Mouse (Mus musculus): ENCODE measurements around the gene Pak1. TPM values are rescaled to one million over a fixed set of nuclear protein-coding genes. Genes with fewer than 3 reads are reported as not detected.
"Not testable (repeated sequence)": the region's sequence is repeated elsewhere in the genome, so short reads cannot be mapped to it uniquely, and the experiment has no call there.

Gene Pak1
- total RNA-seq, 2 experiments from 2014 or later: 170 to 195 TPM

GRCm38 (mm10) chr7:97844419-97844818, 56.1 kb downstream of the Pak1 start:
- DNase-seq (ENCODE audit: low spot score in 2 of 2): no peak

GRCm38 (mm10) chr7:97845546-97845945, 57.2 kb downstream of the Pak1 start:
- DNase-seq (ENCODE audit: low spot score in 2 of 2): no peak

DNA sequence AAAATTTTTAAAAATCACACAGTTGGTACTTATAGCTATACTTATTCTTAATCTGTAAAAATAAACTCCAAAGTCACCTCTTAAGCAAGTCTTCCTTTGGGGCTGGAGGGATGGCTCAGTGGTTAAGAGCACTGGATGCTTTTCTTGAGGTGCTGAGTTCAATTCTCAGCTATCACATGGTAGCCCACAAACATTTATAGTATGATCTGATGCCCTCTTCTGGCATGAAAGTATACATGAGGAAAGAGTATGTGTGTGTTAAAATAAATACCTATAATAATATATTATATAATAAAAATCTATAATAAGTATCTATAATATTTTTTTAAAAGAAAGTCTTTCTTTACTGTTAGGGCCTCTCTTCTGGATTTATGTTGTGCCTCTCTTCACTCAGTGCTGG, 58.2 kb downstream of the Pak1 start:
- DNase-seq (ENCODE audit: low spot score in 2 of 2): no peak

DNA sequence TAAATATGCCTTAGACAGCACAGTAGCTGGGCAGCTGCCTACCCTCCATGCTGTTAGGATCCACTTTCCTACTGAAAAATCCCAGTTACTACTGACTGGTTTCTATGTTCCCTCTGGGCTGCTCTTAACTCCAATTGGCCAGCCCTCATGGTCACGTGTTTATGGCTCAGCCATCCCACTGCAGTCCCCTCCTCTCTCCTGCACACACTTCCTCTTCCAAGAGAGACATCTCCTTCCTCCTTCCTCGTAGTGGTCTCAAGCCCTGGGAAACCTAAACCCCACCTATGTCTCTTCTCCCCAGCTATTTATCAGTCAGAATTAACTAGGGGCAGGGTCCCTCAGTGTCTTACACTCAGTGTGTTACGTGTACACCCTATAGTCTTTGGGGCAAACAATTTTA, 61.2 kb downstream of the Pak1 start:
- DNase-seq (ENCODE audit: low spot score in 2 of 2): not testable (repeated sequence)

- no peak for DNase-seq (ENCODE audit: low spot score in 2 of 2)
Observed at GRCm38 (mm10) chr7:97850331-97850730, 62.0 kb downstream of the Pak1 start.

DNA sequence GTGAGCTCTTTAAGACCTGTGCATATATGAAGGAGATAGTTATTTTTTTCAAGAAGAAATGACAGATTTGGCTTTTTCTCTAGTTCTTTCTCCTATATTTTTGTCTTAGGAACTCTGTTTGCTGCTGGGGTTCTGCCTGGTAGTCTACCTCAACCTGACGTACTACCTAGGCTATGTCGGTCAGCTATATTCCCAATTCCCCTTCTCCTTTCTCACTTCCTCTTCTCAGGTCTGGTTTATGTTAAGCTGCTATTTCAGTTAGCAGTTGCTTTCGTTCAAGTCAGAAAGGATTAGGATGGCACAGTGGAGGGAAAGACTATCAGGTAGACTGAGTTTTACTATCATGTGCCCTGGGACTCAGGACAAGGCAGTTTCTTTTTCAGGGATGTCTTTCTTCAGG, 75.2 kb downstream of the Pak1 start:
- DNase-seq (ENCODE audit: low spot score in 2 of 2): no peak

DNA sequence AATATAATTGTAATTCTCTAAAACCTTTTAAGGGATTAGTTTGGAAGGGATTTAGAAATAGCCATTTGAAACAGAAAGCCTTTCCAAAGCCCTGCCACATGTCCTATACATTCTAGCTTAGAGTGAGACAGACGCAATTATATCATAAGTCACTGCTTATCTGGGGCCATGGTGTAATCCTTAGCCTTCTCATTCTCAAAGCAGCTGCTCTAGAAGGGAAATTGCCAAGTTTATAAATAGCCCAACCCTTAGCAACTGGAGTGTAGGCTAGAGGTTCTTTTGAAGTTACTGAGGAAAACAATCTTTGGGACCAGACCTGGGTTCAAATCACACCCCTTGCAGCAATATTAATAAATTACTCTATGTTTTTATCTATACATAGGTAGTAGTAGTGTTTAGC, 76.2 kb downstream of the Pak1 start:
- DNase-seq (ENCODE audit: low spot score in 2 of 2): no peak

- DNase-seq (ENCODE audit: low spot score in 2 of 2): no peak
Observed at GRCm38 (mm10) chr7:97867866-97868265, 79.5 kb downstream of the Pak1 start.

DNA sequence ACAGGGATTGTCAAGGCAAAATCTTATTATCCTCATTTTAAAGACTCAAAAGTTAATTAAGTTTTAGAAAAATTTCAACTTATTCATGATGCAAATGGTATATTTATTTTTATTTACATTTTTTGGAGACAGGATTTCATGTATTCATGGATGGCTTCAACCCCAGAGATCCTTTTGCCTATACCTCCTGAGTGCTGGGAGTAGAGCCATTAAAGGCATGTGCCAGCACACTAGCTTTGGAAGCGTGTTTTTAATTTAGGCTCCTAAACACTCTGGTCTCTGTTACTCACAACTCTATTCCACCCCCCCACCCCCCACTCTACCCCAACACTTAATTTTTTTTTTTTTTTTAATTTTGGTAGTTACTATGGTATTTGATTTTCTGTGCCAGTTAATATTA, 80.4 kb downstream of the Pak1 start:
- no peak for DNase-seq (ENCODE audit: low spot score in 2 of 2)

DNA sequence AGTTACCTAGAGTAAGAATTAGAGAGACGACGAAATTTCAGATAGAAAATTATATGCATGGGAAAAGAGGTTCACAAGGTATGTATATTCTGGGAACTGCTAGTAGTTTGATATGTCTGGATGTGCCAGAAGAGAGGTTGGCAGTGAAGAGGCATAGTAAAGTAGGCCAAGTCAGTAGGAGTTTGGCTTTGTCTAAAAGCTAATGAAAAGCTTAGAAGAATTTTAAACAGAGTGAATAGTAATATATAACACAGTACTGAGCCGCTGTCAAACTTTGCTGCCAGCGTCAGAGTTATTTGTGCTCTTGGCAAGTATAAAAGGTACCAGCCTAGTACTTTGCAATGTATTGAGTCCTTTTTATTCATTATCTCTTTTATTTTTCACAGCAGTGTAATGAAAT, 84.1 kb downstream of the Pak1 start:
- DNase-seq (ENCODE audit: low spot score in 2 of 2): peak in 1 of 2 experiments; percentile 70

GRCm38 (mm10) chr7:97873317-97873716, 85.0 kb downstream of the Pak1 start:
- DNase-seq (ENCODE audit: low spot score in 2 of 2): no peak

DNA sequence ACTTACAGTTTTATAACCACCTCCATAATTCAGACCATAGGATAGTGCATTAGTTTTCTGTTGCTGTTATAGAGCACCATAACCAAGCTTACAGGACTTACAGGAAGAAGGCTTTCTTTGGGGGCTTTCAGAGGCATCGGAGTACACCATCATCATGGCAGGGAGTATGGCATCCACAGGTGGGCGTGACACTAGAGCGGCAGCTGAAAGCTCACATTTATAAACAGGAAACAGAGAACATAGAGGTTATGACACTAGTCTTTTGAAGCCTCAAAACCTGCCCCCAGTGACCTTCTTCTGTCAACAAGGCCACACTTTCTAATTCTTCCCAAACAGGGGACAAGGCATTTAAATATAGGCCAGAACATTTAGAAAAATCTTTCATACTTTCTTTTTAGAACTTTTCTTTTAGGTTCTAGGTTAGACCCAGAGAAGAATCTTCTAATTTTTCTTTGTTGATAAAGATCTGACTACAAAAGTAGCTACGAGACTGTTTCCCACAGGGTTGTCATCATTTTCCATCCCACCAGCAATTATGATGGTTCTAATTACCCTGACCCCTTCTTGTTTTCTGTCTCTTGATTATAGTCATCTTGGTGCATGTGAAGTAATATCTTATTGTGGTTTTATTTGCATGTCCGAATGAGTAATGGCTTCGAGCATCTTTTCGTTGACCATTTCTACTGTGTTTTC, 89.7 kb downstream of the Pak1 start:
- DNase-seq (ENCODE audit: low spot score in 2 of 2): no peak

- DNase-seq (ENCODE audit: low spot score in 2 of 2): no peak
Observed at GRCm38 (mm10) chr7:97911646-97912045, 123.3 kb downstream of the Pak1 start.

DNA sequence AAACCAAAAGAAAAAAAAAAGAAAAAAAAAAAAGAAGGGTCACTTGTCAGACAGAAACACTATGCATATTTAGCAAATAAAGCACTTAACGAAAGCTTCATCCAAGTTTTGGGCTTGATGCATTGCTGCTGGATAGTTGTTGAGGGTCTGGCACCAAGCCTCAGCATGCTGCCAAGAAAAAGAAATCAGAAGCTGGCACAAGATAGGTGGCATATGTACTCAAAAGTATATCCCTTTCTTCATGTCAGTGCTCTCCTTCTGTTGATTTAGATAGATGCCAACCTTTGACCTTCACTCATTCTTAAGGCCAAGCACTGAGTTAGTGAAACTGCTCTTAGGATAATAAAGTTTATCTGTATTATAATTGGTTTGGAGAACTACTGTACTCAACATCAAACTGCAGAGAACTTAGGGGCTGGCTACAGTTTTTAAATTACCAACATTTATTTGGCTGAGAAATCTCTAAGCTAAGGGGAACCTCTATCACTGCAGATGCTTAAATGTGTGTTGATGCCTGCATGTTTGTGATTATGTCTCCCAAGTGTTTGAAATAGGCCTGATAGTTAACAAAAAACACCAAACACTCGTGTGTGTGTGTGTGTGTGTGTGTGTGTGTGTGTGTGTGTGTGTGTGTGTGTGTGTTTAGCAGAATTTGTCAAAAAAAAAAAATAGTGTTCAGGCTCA, 126.6 kb downstream of the Pak1 start:
- peak in 1 of 2 experiments; percentile 43 for DNase-seq (ENCODE audit: low spot score in 2 of 2)

GRCm38 (mm10) chr7:97919742-97920141, 131.4 kb downstream of the Pak1 start, which contains the start of gene Gdpd4:
TSS of gene Gdpd4 (plus strand) at chr7:97919955.
- no peak for DNase-seq (ENCODE audit: low spot score in 2 of 2)

GRCm38 (mm10) chr7:97925819-97926218, 137.5 kb downstream of the Pak1 start:
- no peak for DNase-seq (ENCODE audit: low spot score in 2 of 2)

GRCm38 (mm10) chr7:97926978-97927377, 138.6 kb downstream of the Pak1 start:
- DNase-seq (ENCODE audit: low spot score in 2 of 2): no peak

DNA sequence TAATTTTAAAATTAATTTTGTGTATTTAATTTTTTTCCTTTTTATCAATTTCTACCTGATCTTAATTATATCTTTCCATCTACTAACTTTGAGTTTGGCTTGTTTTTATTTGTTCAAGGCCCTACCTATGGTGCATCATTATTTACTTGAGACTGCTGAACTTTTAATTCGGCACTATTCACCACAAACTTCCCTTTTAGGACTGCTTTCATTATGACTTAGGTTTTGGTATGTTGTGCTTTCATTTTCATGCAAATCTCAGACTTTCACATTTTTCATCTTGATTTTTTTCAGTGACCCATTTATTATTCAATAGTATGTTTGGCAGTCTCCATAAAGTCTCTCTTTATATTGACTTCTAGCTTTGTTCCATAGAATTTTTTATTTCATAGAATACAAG, 156.1 kb downstream of the Pak1 start:
- no peak for DNase-seq (ENCODE audit: low spot score in 2 of 2)

Other genes starting within 250 kb of the Pak1 start
- gene Aamdc, start 209.0 kb upstream of the Pak1 start, total RNA-seq (2021): 10 to 100 TPM; 43.7 to 44.5 TPM
- gene Rsf1, start 208.7 kb upstream of the Pak1 start, total RNA-seq (2021): 10 to 100 TPM; 43.5 to 45.3 TPM
- gene Clns1a, start 91.9 kb upstream of the Pak1 start, total RNA-seq (2021): 10 to 100 TPM; 73.5 to 76.9 TPM
- gene Aqp11, start 50.3 kb upstream of the Pak1 start, total RNA-seq (2021): 10 to 100 TPM; 44.5 to 48.3 TPM
- not detected for gene Gdpd4, start 131.4 kb downstream of the Pak1 start, total RNA-seq (2021)

All from layer of hippocampus, postnatal 14 days (tissue).